Comparison of ENCODE assay signal across 7 mouse cellular contexts in genomic region chr15:10648372-10649109, GRCm38 (mm10).
DNase-seq lines count a peak whose midpoint lies in the region; ATAC-seq lines count a peak whose summit lies in the region.

No protein-coding gene starts in this region.

- H3K27ac ChIP-seq in embryonic facial prominence, embryonic 12.5 days, result peak overlapping the region; percentile 80
- H3K27ac ChIP-seq in limb, embryonic 15.5 days, result peak overlapping the region; percentile 47; the same call in 1 of the 2 replicates

- ATAC-seq in embryonic facial prominence, embryonic 12.5 days (ENCODE audit: insufficient number of reproducible peaks, insufficient read depth, low FRiP score, low TSS enrichment), result peak; percentile 87; the same call in 1 of the 2 replicates
- ATAC-seq in limb, embryonic 15.5 days (ENCODE audit: insufficient number of reproducible peaks, low FRiP score, low TSS enrichment, low read depth), result no peak
- ATAC-seq in erythroblast, adult 5-6 weeks (replicated peaks; ENCODE audit: low FRiP score, poor library complexity, severe bottlenecking), result no peak

- H3K9me3 ChIP-seq in embryonic facial prominence, embryonic 12.5 days, result no peaks in the 10 kb centered on the region
- H3K9me3 ChIP-seq in limb, embryonic 15.5 days, result no peaks in the 10 kb centered on the region

- H3K4me3 ChIP-seq in embryonic facial prominence, embryonic 12.5 days, result no peak overlapping the region
- no peak overlapping the region for H3K4me3 ChIP-seq in limb, embryonic 15.5 days

- 0 out of 2 replicates have a peak overlapping the region, but pooled peaks have one; percentile 12 for H3K9ac ChIP-seq in embryonic facial prominence, embryonic 12.5 days
- H3K9ac ChIP-seq in limb, embryonic 15.5 days, result no peak overlapping the region

- H3K4me2 ChIP-seq in embryonic facial prominence, embryonic 12.5 days (replicated peaks), result no peak overlapping the region; the same call in 1 of the 2 replicates
- no peak overlapping the region for H3K4me2 ChIP-seq in limb, embryonic 15.5 days

- no peaks in the 10 kb centered on the region for H3K27me3 ChIP-seq in embryonic facial prominence, embryonic 12.5 days
- no peaks in the 10 kb centered on the region for H3K27me3 ChIP-seq in limb, embryonic 15.5 days

- H3K4me1 ChIP-seq in embryonic facial prominence, embryonic 12.5 days, result peaks cover 35% of the 10 kb centered on the region
- peaks cover 41% of the 10 kb centered on the region for H3K4me1 ChIP-seq in limb, embryonic 15.5 days

- WGBS in embryonic facial prominence, embryonic 12.5 days, result 8% methylated on average over 6 of the region's 6 CpGs
- WGBS in limb, embryonic 15.5 days, result 10% methylated on average over 6 of the region's 6 CpGs

- no peaks in the 10 kb centered on the region for H3K36me3 ChIP-seq in embryonic facial prominence, embryonic 12.5 days
- no peaks in the 10 kb centered on the region for H3K36me3 ChIP-seq in limb, embryonic 15.5 days

- peak; percentile 73 for DNase-seq in ZHBTc4 (ENCODE audit: low read depth, low spot score)
- peak; percentile 54 for DNase-seq in heart, postnatal 4 days
- DNase-seq in testis, postnatal 14 days (ENCODE audit: low spot score), result no peak
- no peak for DNase-seq in adrenal gland, postnatal 10 days

Comparison
In these comparisons a context has a peak if more than half of its experiments do, and no peak if none do; other contexts are left out.
1. DNase-seq: peak in ZHBTc4 (single experiment) and heart, postnatal 4 days (single experiment); none in testis, postnatal 14 days (single experiment) and adrenal gland, postnatal 10 days (single experiment).